Mouse (Mus musculus) layer of hippocampus, postnatal 36 days (tissue): ENCODE results near the gene Sulf2. TPM values are rescaled to one million over a fixed set of nuclear protein-coding genes. Genes with fewer than 3 reads are reported as not detected.

ENCODE experiments used
- DNase-seq, 2 experiments: peaks; one replicate each; pipeline ENCODE4 v3.0.0; 2022
- total RNA-seq, 2 experiments: library from RNA; stranded (reverse); gene quantifications; 2 replicates each; pipeline ENCODE4 v1.2.3; 2021

Gene Sulf2
- total RNA-seq, 2 experiments from 2014 or later: 110 to 111 TPM

DNA sequence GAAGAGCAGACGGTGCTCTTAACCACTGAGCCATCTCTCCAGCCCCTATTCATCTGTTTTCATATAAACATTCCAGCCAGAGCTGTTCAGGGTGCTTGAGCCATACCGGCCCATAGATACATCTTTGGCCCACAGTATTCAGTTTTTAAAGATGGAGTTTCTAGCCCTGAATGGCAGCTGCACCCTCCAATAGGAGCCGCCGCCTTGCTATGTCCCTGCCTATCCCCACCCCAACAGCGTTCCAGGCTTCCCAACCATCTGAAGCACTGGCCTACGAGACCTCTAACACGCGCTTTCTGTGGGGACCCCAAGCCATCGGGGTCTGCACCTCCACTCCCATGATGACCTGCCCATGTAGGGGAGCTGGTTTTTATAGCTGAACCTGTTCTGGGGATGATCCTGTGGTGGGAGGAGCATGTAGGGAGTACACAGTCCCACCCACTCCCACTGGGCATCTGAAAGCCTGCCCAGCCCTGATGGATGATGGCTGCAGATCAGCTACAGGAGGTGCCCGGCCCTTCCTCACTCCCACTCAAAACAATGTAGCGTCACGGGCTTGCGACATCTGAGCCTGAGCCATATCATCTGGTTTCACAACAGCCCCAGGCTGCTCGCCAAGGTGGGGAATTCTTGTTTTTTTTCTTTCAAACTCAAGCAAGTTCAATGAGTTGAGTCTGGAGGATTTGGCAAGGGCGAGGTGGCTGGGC lies 39.7 kb downstream of the Sulf2 start:
- no peak for DNase-seq

DNA sequence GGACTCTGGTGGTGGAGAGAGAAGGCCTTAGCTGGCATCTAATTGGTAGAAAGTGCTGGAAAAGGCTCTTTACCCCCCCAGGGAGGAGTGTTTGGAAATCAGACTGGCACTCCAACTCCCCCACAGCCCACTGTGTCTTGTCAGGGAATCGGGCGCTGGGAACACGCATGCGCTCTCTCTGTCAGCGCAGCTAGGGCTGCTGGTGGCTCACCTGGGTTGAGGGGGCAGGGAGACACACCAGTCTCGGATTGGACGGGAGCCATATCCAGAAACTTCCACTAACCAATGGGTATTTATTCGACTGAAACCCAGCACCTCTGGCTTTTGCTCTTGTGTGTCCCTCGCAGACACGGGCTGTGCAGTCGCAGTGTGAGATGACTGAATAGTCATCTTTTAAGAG lies 42.5 kb downstream of the Sulf2 start:
- no peak for DNase-seq

DNA sequence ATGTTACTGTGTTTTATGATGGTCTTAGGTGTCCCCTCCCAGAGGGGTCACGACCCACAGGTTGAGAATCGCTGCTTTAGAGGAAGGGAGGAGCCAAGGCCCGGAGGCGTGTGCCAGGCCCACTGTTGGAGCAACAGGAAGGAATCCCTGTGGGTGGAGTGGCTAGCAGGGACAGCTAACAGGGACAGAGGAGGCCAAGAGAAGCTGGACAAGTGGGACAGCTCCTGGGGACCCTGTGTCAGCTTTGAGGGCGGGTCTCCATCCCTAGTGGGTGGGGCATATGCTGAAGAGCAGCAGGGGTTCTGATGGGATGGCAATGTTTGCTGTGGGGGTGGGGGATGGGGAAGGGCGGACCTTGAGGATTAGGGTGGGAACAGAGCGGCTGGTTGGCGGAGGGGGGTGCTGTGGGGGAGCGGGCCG lies 43.6 kb downstream of the Sulf2 start:
- no peak for DNase-seq

DNA sequence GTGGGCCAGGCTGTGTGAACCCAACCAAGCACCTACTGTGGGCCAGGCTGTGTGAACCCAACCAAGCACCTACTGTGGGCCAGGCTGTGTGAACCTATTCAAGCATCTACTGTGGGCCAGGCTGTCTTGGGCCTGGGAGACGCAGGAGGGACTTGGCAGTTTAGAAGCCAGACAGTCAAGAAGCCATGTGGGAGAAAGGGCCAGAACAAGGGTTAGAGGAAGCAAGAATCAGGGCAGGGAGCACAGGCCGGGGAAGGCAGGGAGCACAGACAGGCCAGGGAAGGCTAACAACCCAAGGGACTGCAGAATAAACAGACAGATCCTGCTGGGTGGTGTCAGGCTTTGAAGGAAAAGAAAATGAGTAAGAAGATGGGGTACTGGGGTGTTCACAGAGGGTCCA lies 44.2 kb downstream of the Sulf2 start:
- DNase-seq: no peak

DNA sequence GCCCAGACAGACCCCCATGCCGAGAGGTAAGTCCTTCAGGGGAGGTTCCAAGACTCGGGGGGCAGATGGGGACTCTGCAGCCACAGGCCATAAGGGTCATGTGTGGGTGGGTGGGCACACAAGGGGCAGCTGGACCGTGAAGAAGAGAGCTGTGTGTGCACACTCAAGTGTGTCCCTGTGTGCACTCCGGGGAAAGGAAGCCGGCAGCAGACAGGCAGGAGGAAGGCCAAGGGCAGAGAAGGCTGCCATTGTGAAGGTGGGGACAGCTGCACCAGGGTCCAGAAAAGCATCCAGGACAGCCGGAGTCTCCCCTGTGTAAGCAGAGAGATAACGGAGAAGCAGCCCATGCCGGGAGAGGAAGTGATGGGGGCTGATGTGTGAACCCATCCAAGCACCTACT lies 44.7 kb downstream of the Sulf2 start:
- DNase-seq: no peak

DNA sequence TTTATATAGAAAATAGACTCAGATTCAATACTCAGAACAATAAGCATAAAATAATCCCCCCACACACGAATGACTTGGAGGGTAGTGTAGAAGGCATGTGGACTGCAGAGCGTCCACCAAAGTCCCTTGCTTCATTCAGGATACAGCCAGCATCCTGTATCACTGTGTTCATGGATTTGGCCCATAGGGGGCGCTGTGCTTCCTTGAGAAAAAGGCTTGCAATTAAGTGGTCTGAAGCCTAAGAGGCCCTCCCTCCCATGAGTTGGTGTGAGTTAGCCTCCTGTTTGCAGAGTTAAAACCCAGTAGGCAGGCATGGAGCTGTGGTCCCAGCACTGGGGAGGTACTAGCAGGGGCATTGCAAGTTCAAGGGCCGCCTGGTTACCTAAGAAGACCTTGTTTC lies 47.1 kb downstream of the Sulf2 start:
- peak; percentile 76 to 84 for DNase-seq

DNA sequence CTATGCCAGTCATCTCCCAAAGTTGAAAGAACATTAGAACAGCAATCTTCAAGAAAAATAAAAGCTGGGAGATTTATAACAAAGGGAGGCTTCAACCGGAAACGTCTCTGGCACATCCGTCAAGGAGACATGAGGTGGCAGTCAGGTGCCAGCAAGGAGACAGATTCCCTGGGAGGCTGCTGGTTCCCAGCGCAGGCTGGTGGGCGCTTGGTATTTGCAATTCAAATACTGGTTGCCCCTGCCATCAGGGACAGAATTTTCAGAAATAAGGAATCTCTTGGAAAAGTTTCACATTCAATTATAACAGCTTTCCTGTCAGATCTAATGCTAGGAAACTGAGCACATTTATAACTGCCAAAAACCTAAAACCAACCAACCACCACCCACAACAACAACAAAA lies 47.6 kb downstream of the Sulf2 start:
- DNase-seq: peak; percentile 42 to 56

DNA sequence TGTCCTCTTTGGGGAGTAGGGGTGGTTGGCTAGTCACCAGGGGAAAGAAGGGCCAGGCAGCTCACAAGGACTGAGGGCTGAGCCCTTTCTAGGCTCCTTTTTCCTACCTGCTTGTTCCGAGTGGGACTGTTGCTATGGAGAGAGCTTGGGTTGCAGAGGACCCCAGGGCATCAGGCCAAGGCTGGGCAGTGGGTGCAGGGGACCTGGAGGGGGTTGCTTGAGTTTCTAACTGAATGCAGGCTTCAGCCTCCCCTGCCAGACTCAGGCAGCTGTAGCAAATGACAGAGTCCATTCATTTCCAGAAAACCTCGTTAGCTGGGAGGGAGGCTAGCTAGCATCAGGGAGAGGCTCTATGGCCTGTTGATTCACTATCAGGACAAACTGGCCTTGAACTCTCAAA lies 48.8 kb downstream of the Sulf2 start:
- peak in 1 of 2 experiments; percentile 39 for DNase-seq

DNA sequence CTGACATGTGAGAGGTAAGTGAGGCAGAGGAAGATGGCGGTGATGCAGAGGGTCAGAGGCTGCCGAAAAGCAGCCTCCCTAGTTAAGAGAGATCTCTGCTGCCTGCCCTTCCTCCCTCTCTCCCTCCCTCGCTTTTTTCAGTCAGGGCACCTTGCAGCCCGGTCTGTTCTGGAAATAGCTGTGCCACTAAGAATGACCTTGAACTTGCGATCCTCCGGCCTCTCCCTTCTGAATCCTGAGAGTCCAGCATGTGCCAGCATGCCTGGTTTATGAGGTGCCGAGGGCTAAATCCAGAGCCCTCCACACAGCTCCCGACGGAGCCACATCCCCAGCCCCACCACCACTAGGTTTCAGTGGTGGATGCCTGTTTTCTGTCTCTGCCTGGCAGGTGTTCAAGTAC lies 49.6 kb downstream of the Sulf2 start:
- DNase-seq: no peak

DNA sequence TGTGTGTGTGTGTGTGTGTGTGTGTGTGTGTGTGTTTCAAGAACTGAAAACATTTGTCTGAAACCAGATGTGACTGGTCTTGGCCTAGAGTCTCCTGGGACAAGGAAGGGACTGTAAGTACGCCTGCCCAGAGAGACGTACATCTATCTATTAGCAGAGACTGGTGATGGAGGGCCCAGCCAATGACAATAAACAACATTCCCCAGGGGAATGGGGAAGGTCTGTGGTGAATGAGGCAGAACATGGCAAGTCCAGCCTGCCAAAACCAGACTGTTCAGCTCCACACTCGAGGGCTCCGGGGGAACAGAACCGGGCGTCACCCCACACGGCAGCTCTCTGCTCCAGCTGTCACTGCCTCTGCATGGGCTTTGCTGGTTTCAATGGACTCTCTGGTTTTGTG lies 52.6 kb downstream of the Sulf2 start:
- DNase-seq: no peak

DNA sequence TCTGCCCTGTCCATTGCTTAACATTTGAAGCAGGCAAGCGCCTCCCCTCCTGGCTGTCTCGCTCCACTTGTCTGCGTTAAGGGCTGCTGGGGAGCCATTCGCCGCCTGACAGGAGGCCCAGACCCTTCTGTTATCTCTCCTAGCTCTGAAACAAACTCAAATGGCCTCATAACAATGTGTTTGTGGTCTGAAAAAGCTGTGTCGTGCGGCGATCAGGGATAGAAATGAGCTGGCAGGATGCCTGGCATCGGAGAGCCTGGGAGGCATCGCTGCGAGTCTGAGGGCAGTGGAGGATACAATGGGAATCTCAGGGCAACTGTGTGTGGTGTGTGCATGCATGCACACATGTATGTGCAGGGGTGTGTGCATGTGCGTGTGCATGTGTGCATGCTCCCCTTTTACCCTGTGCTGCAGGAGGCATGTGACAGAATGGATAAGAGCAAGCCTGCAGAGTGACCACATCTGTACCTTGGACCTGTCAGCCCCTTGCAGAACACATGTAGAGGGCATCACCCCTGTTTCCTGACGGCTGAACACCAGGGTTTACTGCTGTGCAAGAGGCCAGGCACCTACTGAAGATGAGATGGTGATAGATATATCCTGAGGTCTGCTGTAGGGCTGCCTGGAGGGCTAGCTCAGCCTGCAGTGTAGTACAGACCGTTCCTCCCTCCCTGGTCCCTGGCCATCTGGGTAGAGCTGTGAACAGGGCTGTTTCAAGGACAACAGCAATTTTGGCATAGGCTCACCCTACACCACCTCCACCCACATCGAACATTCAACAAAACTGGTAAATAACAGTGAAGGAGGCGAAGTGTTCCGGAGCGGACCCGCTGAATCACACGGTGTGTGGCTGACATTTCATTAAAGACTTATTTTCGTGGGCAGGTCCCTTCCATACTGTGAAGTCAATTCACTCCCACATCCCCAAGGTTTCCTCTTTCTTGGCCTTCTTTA lies 54.9 kb downstream of the Sulf2 start:
- DNase-seq: peak in 1 of 2 experiments; percentile 37

DNA sequence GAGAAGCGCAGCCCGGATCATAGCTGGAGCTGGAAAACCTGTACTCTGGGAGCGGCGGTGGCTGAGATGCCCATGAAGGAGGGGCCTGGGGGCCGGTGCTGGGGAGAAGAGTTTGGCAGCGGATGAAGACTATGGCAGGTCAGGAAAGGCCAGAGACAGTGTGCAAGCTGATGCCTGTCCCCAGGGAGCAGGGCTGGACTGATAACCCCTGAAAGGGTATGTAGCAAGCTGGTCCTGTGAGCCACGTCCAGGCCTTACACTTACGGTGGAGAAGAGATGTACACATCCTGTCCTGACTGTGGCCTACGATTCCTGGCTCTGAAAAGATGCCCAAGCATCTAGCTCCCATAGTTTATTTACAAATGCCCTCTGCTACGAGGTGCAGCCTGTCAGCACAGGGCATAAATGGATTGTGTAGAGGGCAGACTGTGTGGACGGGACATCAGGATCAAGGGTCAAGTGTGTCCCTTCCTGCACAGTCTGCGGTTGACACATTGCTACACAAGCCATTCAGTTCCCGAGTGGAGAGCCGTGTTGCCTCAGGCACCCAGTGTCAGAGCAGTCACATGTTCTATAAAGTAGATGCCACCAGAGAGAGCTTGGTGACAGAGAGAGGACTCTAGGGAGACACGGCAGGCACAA lies 57.0 kb downstream of the Sulf2 start:
- no peak for DNase-seq

DNA sequence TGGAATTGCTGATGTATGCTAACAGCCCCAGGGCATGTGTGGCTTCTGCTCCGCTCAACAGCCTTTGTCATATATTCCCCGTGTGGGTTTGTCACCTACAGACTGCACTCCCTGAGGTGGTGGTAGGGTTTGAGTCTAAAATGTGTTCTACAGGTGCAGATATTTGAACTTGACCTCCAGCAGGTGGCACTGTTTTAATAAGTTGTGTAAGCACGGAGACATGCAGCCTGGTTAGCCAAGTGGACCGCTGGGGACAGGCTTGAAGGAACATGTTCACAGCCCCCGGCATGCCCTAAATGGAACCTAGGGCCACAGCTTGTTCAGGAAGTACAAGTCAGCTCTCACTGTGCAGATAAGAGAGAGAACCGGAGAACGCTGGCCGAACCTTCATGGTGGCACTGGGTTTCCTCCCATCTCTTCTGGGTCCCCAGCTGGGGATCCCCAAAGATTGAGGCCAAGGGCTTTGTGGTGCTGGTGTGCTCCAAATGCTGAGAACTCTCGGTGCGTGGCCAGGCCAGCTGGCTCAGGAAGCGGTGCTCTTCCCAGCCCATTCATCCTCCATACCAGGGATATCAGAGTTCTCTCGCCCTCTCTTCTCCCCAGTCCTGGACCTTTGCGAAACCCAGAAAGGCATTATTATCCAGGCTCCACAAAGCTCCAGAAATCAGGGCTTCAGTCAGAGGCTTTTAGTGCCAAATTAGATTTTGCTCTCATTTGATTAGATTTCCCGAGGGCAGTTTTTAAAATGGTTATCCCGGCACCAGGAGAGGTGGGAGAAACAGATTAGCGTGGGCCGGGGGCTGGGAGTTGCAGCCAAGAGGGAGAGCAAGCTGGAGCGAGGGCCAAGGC lies 57.8 kb downstream of the Sulf2 start:
- DNase-seq: no peak

DNA sequence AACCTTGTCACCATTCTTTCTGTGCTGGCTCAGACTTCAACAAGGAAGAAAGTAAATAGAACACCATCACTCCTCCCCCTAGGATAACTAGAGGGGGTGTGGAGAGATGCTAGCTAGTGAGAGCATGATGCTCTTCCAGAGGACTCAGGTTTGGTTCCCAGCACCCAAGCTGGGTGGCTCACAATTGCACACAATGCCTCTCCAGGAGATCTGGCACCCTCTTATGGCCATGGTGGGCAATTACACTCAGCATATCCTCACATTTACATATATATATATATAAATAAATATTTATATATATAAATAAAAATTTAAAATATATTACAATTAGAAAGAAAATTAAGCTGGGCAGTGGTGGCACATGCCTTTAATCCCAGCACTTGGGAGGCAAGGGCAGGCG lies 58.6 kb downstream of the Sulf2 start:
- DNase-seq: no peak

DNA sequence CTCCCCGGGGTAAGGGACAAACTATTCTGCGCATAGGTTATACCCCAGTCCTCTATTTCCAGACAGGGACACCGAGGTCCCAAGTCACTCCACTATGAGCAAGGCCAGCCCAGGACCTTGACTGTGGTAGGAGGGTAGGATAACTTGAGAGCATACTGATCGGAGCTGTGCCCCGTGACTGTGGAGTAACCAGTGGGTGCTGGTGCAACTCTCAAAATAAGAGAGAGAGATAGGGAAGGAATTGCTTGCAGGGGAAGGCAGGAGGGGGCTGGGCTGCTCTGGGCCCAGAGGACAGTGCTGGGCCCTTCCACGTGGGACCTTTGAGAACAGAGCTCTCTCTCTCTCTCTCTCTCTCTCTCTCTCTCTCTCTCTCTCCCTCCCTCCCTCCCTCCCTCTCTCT lies 59.2 kb downstream of the Sulf2 start:
- no peak for DNase-seq

DNA sequence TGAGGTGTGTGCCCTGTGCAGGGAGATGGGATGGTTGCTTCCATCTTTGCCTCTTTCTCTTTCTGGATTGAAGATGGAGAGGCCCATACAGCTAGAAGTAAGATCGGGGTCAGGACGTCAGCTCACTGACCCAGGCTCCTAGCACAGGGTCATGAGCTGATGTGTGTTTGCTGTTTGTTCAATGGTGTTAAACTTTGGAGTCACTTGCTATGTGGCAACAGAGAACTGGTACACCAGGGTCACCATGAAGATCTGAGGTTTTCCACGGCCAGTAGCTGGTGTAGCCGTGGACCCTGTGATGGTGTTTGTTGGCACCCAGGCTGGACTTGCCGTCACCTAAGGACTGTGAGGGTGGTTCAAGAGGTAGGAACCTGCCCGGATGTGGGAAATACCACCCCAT lies 63.1 kb downstream of the Sulf2 start:
- no peak for DNase-seq

DNA sequence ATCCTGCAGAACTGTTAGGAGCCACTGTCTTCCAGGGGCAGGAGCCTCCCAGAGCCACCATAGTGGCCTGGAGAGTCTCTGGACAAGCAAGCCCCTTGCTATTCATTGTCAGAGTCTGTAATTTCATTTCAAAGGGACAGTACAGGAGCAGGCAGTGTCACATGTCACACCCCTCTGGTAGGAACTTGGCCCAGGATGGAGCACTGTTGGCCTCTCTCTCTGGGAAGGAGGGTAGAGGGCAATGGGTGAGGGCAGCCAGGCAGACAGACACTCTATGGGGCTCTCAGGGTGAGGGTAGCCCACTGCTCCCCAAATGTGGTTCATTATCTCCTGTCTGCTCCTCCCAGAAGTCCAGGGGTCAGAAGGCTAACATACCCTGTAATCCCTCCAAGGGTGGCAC lies 63.9 kb downstream of the Sulf2 start:
- no peak for DNase-seq

DNA sequence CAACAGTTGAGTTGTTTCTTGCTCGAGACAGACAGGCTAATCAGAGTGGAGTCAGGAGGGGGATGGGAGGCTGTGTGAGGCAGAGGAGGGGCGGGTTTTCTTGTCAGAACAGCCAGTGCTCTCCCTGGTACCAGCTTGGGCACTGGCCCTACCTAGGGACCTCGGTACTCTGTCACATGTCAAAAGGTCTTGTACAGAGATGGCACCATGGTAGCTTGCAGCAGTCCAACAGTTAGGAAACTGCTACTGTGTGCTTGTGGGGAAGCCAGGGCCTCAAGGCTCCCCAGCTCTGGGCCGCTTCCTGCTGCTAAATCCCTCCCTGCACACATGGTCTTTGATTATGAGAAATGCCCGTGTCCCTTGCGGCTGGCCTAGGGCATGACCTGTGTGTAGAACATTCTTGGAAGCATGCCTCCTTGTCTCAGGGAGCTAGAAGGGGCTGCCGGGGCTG lies 65.3 kb downstream of the Sulf2 start:
- DNase-seq: no peak

DNA sequence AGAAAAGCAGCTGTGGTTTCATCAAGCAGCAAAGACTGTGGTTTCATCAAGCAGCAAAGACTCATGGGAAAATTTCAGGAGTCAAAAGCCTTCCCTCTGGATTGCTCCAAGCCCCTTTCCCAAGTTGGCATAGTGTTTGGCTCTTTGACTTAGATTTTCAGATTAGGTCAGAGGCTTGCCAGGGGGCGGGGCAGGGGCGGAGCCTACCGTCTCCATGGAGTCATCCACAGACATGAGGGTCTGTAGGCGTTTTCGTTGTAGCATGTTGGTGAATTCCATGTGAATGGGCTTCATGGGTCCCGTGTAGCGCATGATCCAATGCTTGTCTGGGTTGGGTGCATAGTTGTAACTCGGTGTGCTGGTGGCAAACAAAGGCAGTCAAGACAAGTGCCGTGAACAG lies 66.5 kb downstream of the Sulf2 start:
- DNase-seq: no peak

DNA sequence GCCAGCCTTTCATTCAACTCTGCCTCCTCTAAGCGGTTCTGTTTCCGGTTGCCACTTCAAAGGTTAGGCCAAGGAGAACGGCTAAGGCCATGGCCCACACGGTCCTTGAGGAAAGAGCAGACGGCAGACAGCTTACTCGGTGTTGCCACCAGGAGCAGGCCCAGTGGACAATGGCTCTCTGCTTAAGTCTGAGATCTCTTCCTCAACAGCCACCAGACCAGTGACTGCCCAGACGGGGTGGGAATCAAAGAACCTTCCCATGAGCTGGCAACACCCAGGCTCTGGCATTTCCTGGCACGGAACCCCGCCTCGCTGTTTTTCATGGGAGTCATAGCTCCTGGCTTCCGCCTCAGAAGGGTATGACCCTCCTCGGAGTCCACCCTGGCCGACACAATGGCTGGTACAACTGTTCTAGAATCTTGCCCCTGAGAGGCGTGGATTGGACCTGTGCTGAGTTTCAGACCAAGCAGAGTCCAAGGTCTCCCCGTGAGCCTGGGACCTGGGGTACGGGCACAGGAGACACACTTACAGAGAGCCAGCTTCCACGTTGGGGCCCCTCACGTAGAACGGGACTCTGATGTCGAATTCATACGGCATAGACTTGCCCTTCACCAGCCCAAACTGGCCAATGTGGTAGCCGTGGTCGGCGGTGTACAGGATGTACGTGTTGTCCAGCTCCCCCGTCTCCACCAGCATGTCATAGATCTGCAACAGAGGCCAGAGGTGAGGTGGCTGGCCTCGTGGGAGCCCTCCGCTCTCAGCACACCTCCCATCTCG lies 68.8 kb downstream of the Sulf2 start:
- no peak for DNase-seq

DNA sequence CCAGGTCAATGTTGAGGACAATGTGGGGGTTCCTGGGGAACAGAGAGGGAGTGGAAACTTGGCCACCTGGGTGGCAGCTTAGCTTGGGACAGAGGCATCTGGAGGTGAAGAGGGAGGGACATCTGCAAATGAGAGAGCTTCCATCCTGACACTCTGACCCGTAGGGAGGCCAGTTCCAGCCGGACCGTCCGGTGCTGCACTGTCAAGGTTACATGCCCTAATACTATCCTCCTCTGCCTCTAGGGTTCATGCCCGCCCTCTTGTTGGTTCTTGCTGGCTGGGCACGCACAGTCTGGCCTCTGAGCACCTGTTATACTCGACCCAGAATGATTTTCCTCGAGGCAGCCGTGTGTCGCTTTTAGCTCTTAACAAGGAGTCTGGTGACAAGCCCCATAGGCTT lies 69.7 kb downstream of the Sulf2 start:
- no peak for DNase-seq
